18 mouse cellular contexts compared by ENCODE assay signal in genomic region chr12:26877284-26877683, GRCm38 (mm10).
DNase-seq lines count a peak whose midpoint lies in the region; ATAC-seq and TF ChIP-seq lines count a peak whose summit lies in the region.
"Had no signal": no experiment of that assay in that cellular context is flagged by ENCODE, and none has a peak within 500 bp of the region (broad histone marks: within the 10 kb centered on the region; RNA-seq: fewer than 3 reads in every experiment).

No protein-coding gene starts in this region.

- H3K9ac ChIP-seq in kidney, embryonic 14.5 days (ENCODE audit: low read depth, low read length): no peak overlapping the region
- no peak overlapping the region for H3K9ac ChIP-seq in forebrain, embryonic 11.5 days (ENCODE audit: low read length)
- H3K9ac ChIP-seq in hindbrain, embryonic 13.5 days: no peak overlapping the region
- no peak overlapping the region for H3K9ac ChIP-seq in midbrain, embryonic 16.5 days (ENCODE audit: low read depth, low read length)
- H3K9ac ChIP-seq: heart, embryonic 13.5 days had no signal

- no peak for DNase-seq in kidney, postnatal 25 days
- no peak for DNase-seq in forebrain, embryonic 11.5 days (ENCODE audit: low spot score)
- no peak for DNase-seq in urinary bladder, postnatal 36 days (ENCODE audit: low spot score in 2 of 2)
- no peak for DNase-seq in layer of hippocampus, adult 9-11 months
- no peak for DNase-seq in lung, adult 2 months
- DNase-seq: adrenal gland, postnatal 10 days; cerebellum, adult 11-12 months; heart, postnatal 36 days; kidney, postnatal 36 days; liver; lung, adult 18-20 months; lung, postnatal 4 days; thymus, adult 18-20 months had no signal

- H3K27me3 ChIP-seq in kidney, embryonic 14.5 days (ENCODE audit: control insufficient read depth, insufficient read depth, low read length): no peaks in the 10 kb centered on the region
- H3K27me3 ChIP-seq in forebrain, embryonic 11.5 days (ENCODE audit: control insufficient read depth, insufficient read depth, low read length): no peaks in the 10 kb centered on the region
- no peaks in the 10 kb centered on the region for H3K27me3 ChIP-seq in hindbrain, embryonic 13.5 days
- H3K27me3 ChIP-seq in midbrain, embryonic 16.5 days (ENCODE audit: control insufficient read depth, insufficient read depth, low read depth, low read length): no peaks in the 10 kb centered on the region
- H3K27me3 ChIP-seq: heart, embryonic 13.5 days had no signal

- no peak overlapping the region for H3K4me3 ChIP-seq in kidney, embryonic 14.5 days (ENCODE audit: low read length)
- no peak overlapping the region for H3K4me3 ChIP-seq in forebrain, embryonic 11.5 days (ENCODE audit: low read depth, low read length)
- no peak overlapping the region for H3K4me3 ChIP-seq in hindbrain, embryonic 13.5 days
- H3K4me3 ChIP-seq in midbrain, embryonic 16.5 days (ENCODE audit: low read depth, low read length): no peak overlapping the region
- H3K4me3 ChIP-seq in lung, adult 2 months (replicated peaks; ENCODE audit: extremely low read depth, low read depth, low read length): no peak overlapping the region
- H3K4me3 ChIP-seq: heart, embryonic 13.5 days had no signal

- no peaks in the 10 kb centered on the region for H3K9me3 ChIP-seq in kidney, embryonic 14.5 days (ENCODE audit: control insufficient read depth, low read length)
- no peaks in the 10 kb centered on the region for H3K9me3 ChIP-seq in forebrain, embryonic 11.5 days (ENCODE audit: control insufficient read depth, low read length)
- no peaks in the 10 kb centered on the region for H3K9me3 ChIP-seq in hindbrain, embryonic 13.5 days
- no peaks in the 10 kb centered on the region for H3K9me3 ChIP-seq in midbrain, embryonic 16.5 days (replicated peaks; ENCODE audit: control insufficient read depth, low read length, poor library complexity, severe bottlenecking)
- H3K9me3 ChIP-seq: heart, embryonic 13.5 days had no signal

- WGBS in kidney, embryonic 14.5 days: 59% methylated on average over 3 of the region's 3 CpGs
- WGBS in forebrain, embryonic 11.5 days: 56% methylated on average over 3 of the region's 3 CpGs
- 56% methylated on average over 3 of the region's 3 CpGs for WGBS in hindbrain, embryonic 13.5 days
- 42% methylated on average over 3 of the region's 3 CpGs for WGBS in midbrain, embryonic 16.5 days
- WGBS in lung, adult 2 months: 85% methylated on average over 3 of the region's 3 CpGs

- peak; percentile 28; the same call in 1 of the 2 replicates for ATAC-seq in kidney, embryonic 14.5 days (ENCODE audit: low FRiP score, low TSS enrichment)
- peak; percentile 5; the same call in 1 of the 2 replicates for ATAC-seq in forebrain, embryonic 11.5 days (replicated peaks; ENCODE audit: low FRiP score)
- ATAC-seq in hindbrain, embryonic 13.5 days (ENCODE audit: low FRiP score): no peak
- ATAC-seq in midbrain, embryonic 16.5 days: no peak
- ATAC-seq: intestine, embryonic 16.5 days had no signal

- H3K4me2 ChIP-seq in kidney, embryonic 14.5 days (replicated peaks; ENCODE audit: low read depth, low read length): no peak overlapping the region
- no peak overlapping the region for H3K4me2 ChIP-seq in forebrain, embryonic 11.5 days (ENCODE audit: low read depth, low read length, severe bottlenecking)
- H3K4me2 ChIP-seq in hindbrain, embryonic 13.5 days: no peak overlapping the region
- no peak overlapping the region for H3K4me2 ChIP-seq in midbrain, embryonic 16.5 days (ENCODE audit: low read length)
- H3K4me2 ChIP-seq: heart, embryonic 13.5 days had no signal

- no peak for TF ChIP-seq POLR2A in lung, adult 2 months (IDR thresholded peaks at IDR 0.05; ENCODE audit: borderline replicate concordance, extremely low read depth, low read depth, low read length)

- H3K4me1 ChIP-seq in kidney, embryonic 14.5 days (ENCODE audit: control insufficient read depth, insufficient read depth, low read length): no peaks in the 10 kb centered on the region
- H3K4me1 ChIP-seq in forebrain, embryonic 11.5 days (replicated peaks; ENCODE audit: control insufficient read depth, insufficient read depth, low read length): peaks cover 8% of the 10 kb centered on the region; the same call in 1 of the 2 replicates
- peaks cover 39% of the 10 kb centered on the region for H3K4me1 ChIP-seq in hindbrain, embryonic 13.5 days (replicated peaks)
- 0 out of 2 replicates have a peak, but pooled peaks cover 3% of the 10 kb centered on the region for H3K4me1 ChIP-seq in midbrain, embryonic 16.5 days (ENCODE audit: control insufficient read depth, insufficient read depth, low read length)
- no peaks in the 10 kb centered on the region for H3K4me1 ChIP-seq in lung, adult 2 months (ENCODE audit: control insufficient read depth, insufficient read depth, low read length)

- no peaks in the 10 kb centered on the region for H3K36me3 ChIP-seq in kidney, embryonic 14.5 days (ENCODE audit: control insufficient read depth, insufficient read depth, low read length)
- no peaks in the 10 kb centered on the region for H3K36me3 ChIP-seq in forebrain, embryonic 11.5 days (ENCODE audit: control insufficient read depth, insufficient read depth, low read length)
- no peaks in the 10 kb centered on the region for H3K36me3 ChIP-seq in hindbrain, embryonic 13.5 days
- H3K36me3 ChIP-seq in midbrain, embryonic 16.5 days (ENCODE audit: control insufficient read depth, insufficient read depth, low read length): no peaks in the 10 kb centered on the region
- H3K36me3 ChIP-seq: heart, embryonic 13.5 days had no signal

- no peak overlapping the region for H3K27ac ChIP-seq in kidney, embryonic 14.5 days (ENCODE audit: low read depth, low read length)
- H3K27ac ChIP-seq in forebrain, embryonic 11.5 days (ENCODE audit: low read depth, low read length): peak overlapping the region; percentile 67
- peak overlapping the region; percentile 80 for H3K27ac ChIP-seq in hindbrain, embryonic 13.5 days
- H3K27ac ChIP-seq in midbrain, embryonic 16.5 days (ENCODE audit: low read length): peak overlapping the region; percentile 50
- H3K27ac ChIP-seq: heart, embryonic 13.5 days had no signal

- no peak for TF ChIP-seq CTCF in lung, adult 2 months (IDR thresholded peaks at IDR 0.05; ENCODE audit: insufficient read depth, low read length)

Comparison
In these comparisons a context has a peak if more than half of its experiments do, and no peak if none do; other contexts are left out.
1. ATAC-seq: peak in kidney, embryonic 14.5 days (single experiment) and forebrain, embryonic 11.5 days (single experiment); none in hindbrain, embryonic 13.5 days (single experiment) and midbrain, embryonic 16.5 days (single experiment).